Mouse (Mus musculus) midbrain, embryonic 10.5 days (tissue): Measurements from ENCODE around the gene Heatr5b. TPM values are rescaled to one million over a fixed set of nuclear protein-coding genes. Genes with fewer than 3 reads are reported as not detected.

Experiments used
- DNase-seq: peaks from one replicate; pipeline ENCODE4 v3.0.0-alpha.2; 2017; ENCODE audit warnings: low spot score
- H3K27ac ChIP-seq: fragments of 300-500 bp; sonication (generic); replicated peaks from 2 replicates; pipeline ENCODE4 v1.5.1; 2016; ENCODE audit warnings: mild to moderate bottlenecking
- H3K27me3 ChIP-seq: fragments of 300-500 bp; sonication (generic); 2 replicates; pipeline ENCODE4 v1.6.1; 2016; ENCODE audit warnings: low read depth, mild to moderate bottlenecking; ENCODE audit not compliant: poor library complexity, severe bottlenecking
- H3K36me3 ChIP-seq: fragments of 300-500 bp; sonication (generic); 2 replicates; pipeline ENCODE4 v1.6.1; 2016; ENCODE audit warnings: mild to moderate bottlenecking, moderate library complexity
- H3K4me1 ChIP-seq: fragments of 300-500 bp; sonication (generic); 2 replicates; pipeline ENCODE4 v1.6.1; 2016
- H3K4me3 ChIP-seq: fragments of 300-500 bp; sonication (generic); 2 replicates; pipeline ENCODE4 v1.5.1; 2016; ENCODE audit warnings: mild to moderate bottlenecking, moderate library complexity
- H3K9me3 ChIP-seq: fragments of 300-500 bp; sonication (generic); replicated peaks from 2 replicates; pipeline ENCODE4 v1.6.1; 2016; ENCODE audit warnings: mild to moderate bottlenecking
- WGBS: fragments of 180-500 bp; shearing (Covaris S2); methylation state at CpG from one replicate; pipeline ENCODE4 v1.1.7; 2016; 5-methylcytosine and 5-hydroxymethylcytosine counted together
- polyA plus RNA-seq: library from polyadenylated mRNA; unstranded; fragments of >200 nt; fragmentation: Nextera tagmentation; extraction: Ambion mirVana; gene quantifications from 2 replicates; pipeline ENCODE4 v1.2.1, GENCODE M21; 2016

Heatr5b gene
- polyA plus RNA-seq, 1 experiment from 2014 or later = 12.5 TPM

GRCm38 (mm10) chr17:78752938-78753655, 82.1 kb downstream of the Heatr5b start:
- DNase-seq = no peak
- no peak overlapping the region for H3K4me3 ChIP-seq
- peaks cover 39% of the 10 kb centered on the region for H3K36me3 ChIP-seq
- H3K27ac ChIP-seq = no peak overlapping the region
- no peaks in the 10 kb centered on the region for H3K9me3 ChIP-seq
- no peaks in the 10 kb centered on the region for H3K27me3 ChIP-seq
- WGBS = 63% methylated on average over 17 of the region's 17 CpGs
- peaks cover 8% of the 10 kb centered on the region for H3K4me1 ChIP-seq

- Histone ChIP-seq H3K27ac (no peak overlapping the region), H3K36me3 (peaks cover 33% of the 10 kb centered on the region), H3K4me1 (peaks cover 8% of the 10 kb centered on the region), H3K27me3 (no peaks in the 10 kb centered on the region), H3K9me3 (no peaks in the 10 kb centered on the region), H3K4me3 (no peak overlapping the region)
- no peak for DNase-seq
- WGBS = 56% methylated on average over 10 of the region's 10 CpGs
Observed at GRCm38 (mm10) chr17:78752064-78752463, 83.1 kb downstream of the Heatr5b start.

- no peaks in the 10 kb centered on the region for H3K27me3 ChIP-seq
- H3K27ac ChIP-seq = no peak overlapping the region
- H3K9me3 ChIP-seq = no peaks in the 10 kb centered on the region
- WGBS = 90% methylated on average over 9 of the region's 9 CpGs
- peaks cover 16% of the 10 kb centered on the region for H3K36me3 ChIP-seq
- no peak for DNase-seq
- no peak overlapping the region for H3K4me3 ChIP-seq
- H3K4me1 ChIP-seq = peaks cover 8% of the 10 kb centered on the region
Observed at GRCm38 (mm10) chr17:78748440-78748839, 86.7 kb downstream of the Heatr5b start.

- Histone ChIP-seq H3K4me1 (peaks cover 27% of the 10 kb centered on the region), H3K27me3 (peaks cover 7% of the 10 kb centered on the region; the same call in 1 of the 2 replicates), H3K27ac (no peak overlapping the region), H3K36me3 (no peaks in the 10 kb centered on the region), H3K4me3 (no peak overlapping the region), H3K9me3 (no peaks in the 10 kb centered on the region)
- DNase-seq = no peak
- 54% methylated on average over 1 of the region's 1 CpGs for WGBS
Observed at GRCm38 (mm10) chr17:78738416-78738815, 96.7 kb downstream of the Heatr5b start.

GRCm38 (mm10) chr17:78737771-78738170, 97.4 kb downstream of the Heatr5b start:
- Histone ChIP-seq H3K4me3 (no peak overlapping the region), H3K9me3 (no peaks in the 10 kb centered on the region), H3K27ac (no peak overlapping the region), H3K4me1 (peaks cover 29% of the 10 kb centered on the region), H3K27me3 (peaks cover 7% of the 10 kb centered on the region; the same call in 1 of the 2 replicates), H3K36me3 (no peaks in the 10 kb centered on the region)
- no peak for DNase-seq
- WGBS = 34% methylated on average over 2 of the region's 2 CpGs

GRCm38 (mm10) chr17:78737096-78737495, 98.1 kb downstream of the Heatr5b start, which contains the start of gene Strn:
Strn (minus strand) TSS chr17:78737196.
- Histone ChIP-seq H3K4me3 (peak within 1 kb of the TSS; percentile 92), H3K36me3 (peaks cover 3% of the 10 kb centered on the region; the same call in 1 of the 2 replicates), H3K27me3 (peaks cover 7% of the 10 kb centered on the region; the same call in 1 of the 2 replicates), H3K27ac (peak within 1 kb of the TSS; percentile 96), H3K4me1 (peaks cover 32% of the 10 kb centered on the region), H3K9me3 (no peaks in the 10 kb centered on the region)
- WGBS = 40% methylated on average over 4 of the region's 4 CpGs
- DNase-seq = no peak

GRCm38 (mm10) chr17:78736473-78736988, 98.6 kb downstream of the Heatr5b start:
- under 1% methylated on average over 60 of the region's 60 CpGs for WGBS
- peaks cover 34% of the 10 kb centered on the region for H3K4me1 ChIP-seq
- H3K27ac ChIP-seq = peak overlapping the region; percentile 96
- peak; percentile 99 for DNase-seq
- H3K4me3 ChIP-seq = peak overlapping the region; percentile 92
- H3K27me3 ChIP-seq = peaks cover 7% of the 10 kb centered on the region; the same call in 1 of the 2 replicates
- peaks cover 4% of the 10 kb centered on the region; the same call in 1 of the 2 replicates for H3K36me3 ChIP-seq
- no peaks in the 10 kb centered on the region for H3K9me3 ChIP-seq

GRCm38 (mm10) chr17:78735731-78736472, 99.3 kb downstream of the Heatr5b start:
- H3K9me3 ChIP-seq = no peaks in the 10 kb centered on the region
- no peak for DNase-seq
- H3K36me3 ChIP-seq = peaks cover 4% of the 10 kb centered on the region; the same call in 1 of the 2 replicates
- under 1% methylated on average over 28 of the region's 39 CpGs for WGBS
- H3K27ac ChIP-seq = peak overlapping the region; percentile 96
- peak overlapping the region; percentile 92 for H3K4me3 ChIP-seq
- H3K4me1 ChIP-seq = peaks cover 36% of the 10 kb centered on the region
- H3K27me3 ChIP-seq = peaks cover 7% of the 10 kb centered on the region; the same call in 1 of the 2 replicates

- no peak for DNase-seq
- no peaks in the 10 kb centered on the region for H3K9me3 ChIP-seq
- H3K4me1 ChIP-seq = peaks cover 40% of the 10 kb centered on the region
- no peak overlapping the region for H3K27ac ChIP-seq
- H3K27me3 ChIP-seq = peaks cover 7% of the 10 kb centered on the region; the same call in 1 of the 2 replicates
- H3K4me3 ChIP-seq = peak overlapping the region; percentile 92; the same call in 1 of the 2 replicates
- WGBS = 72% methylated on average over 10 of the region's 10 CpGs
- H3K36me3 ChIP-seq = peaks cover 4% of the 10 kb centered on the region; the same call in 1 of the 2 replicates
Observed at GRCm38 (mm10) chr17:78734806-78735205, 100.4 kb downstream of the Heatr5b start.

GRCm38 (mm10) chr17:78732056-78732455, 103.1 kb downstream of the Heatr5b start:
- Histone ChIP-seq H3K4me3 (no peak overlapping the region), H3K27ac (no peak overlapping the region), H3K36me3 (peaks cover 4% of the 10 kb centered on the region; the same call in 1 of the 2 replicates), H3K27me3 (no peaks in the 10 kb centered on the region), H3K4me1 (peaks cover 36% of the 10 kb centered on the region), H3K9me3 (no peaks in the 10 kb centered on the region)
- DNase-seq = no peak
- WGBS = 58% methylated on average over 1 of the region's 1 CpGs

GRCm38 (mm10) chr17:78726746-78727449, 108.3 kb downstream of the Heatr5b start:
- H3K9me3 ChIP-seq = no peaks in the 10 kb centered on the region
- no peaks in the 10 kb centered on the region for H3K27me3 ChIP-seq
- 0 out of 2 replicates have a peak, but pooled peaks cover 5% of the 10 kb centered on the region for H3K36me3 ChIP-seq
- H3K4me3 ChIP-seq = no peak overlapping the region
- no peak for DNase-seq
- H3K4me1 ChIP-seq = peaks cover 6% of the 10 kb centered on the region
- no peak overlapping the region for H3K27ac ChIP-seq
- WGBS = 83% methylated on average over 14 of the region's 14 CpGs

GRCm38 (mm10) chr17:78724461-78725055, 110.6 kb downstream of the Heatr5b start:
- H3K27me3 ChIP-seq = no peaks in the 10 kb centered on the region
- WGBS = 87% methylated on average over 6 of the region's 6 CpGs
- DNase-seq = no peak

More at GRCm38 (mm10) chr17:78724461-78725055, 110.6 kb downstream of the Heatr5b start:
- Histone ChIP-seq H3K4me1 (no peaks in the 10 kb centered on the region), H3K4me3 (no peak overlapping the region), H3K36me3 (peaks cover 8% of the 10 kb centered on the region; the same call in 1 of the 2 replicates), H3K27ac (no peak overlapping the region), H3K9me3 (no peaks in the 10 kb centered on the region)
